Mouse (Mus musculus) brain, embryonic 14.5 days (tissue): ENCODE results near the gene Vps25.

Experiments
- CTCF ChIP-seq: fragments of 200-500 bp; IDR thresholded peaks from 2 replicates; pipeline ENCODE4 v1.5.1; 2012; ENCODE audit warnings: inconsistent platforms, mild to moderate bottlenecking, moderate library complexity, borderline replicate concordance; ENCODE audit not compliant: insufficient read depth, insufficient read length; ENCODE audit errors: extremely low read depth
- POLR2A ChIP-seq: fragments of 200-500 bp; IDR thresholded peaks from 2 replicates; pipeline ENCODE4 v1.6.1; 2012; ENCODE audit warnings: mild to moderate bottlenecking, inconsistent platforms, borderline replicate concordance; ENCODE audit not compliant: poor library complexity, insufficient read depth, insufficient read length, severe bottlenecking; ENCODE audit errors: extremely low read depth

DNA sequence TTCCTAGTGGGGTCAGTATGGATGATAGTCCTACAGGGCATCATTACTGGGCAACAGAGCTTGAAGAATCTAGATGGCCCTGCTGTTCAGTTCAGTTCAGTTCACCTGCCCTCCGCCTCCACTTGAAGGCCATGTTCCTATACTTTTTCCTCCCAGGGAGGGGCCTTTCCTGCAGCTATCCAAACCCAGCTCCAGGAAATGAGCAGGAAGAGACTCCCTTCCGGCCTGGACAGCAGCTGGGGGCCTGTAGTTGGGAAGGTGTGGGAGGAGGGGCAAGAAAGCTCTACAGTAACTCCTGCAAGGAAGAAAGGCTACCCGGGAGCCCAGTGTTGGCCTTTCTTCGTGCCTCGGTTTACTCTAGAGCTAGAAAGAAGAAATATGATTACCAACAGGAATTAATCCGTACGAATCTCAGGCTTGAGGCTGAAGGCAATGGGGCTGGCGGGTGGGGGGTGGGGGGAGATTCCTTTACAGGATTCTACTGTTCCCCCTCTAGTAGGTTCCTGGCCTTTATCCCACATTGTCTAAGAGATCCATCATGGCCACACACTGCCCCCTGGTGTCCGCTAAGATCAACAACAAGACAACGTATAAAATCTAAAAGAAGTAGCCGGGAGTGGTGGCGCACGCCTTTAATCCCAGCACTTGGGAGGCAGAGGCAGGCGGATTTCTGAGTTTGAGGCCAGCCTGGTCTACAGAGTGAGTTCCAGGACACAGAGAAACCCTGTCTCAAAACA lies 5.1 kb upstream of the Vps25 start:
- no peak for TF ChIP-seq POLR2A
- peak; percentile 63; the same call in 1 of the 2 replicates for TF ChIP-seq CTCF
